Mouse (Mus musculus): ENCODE measurements at regions not wholly inside any gene's neighbourhood (a gene's known extent, or its start where the extent isn't known, plus 50 kb on each side); places are given as distances from the start of the nearest gene placed in this dataset.

DNA sequence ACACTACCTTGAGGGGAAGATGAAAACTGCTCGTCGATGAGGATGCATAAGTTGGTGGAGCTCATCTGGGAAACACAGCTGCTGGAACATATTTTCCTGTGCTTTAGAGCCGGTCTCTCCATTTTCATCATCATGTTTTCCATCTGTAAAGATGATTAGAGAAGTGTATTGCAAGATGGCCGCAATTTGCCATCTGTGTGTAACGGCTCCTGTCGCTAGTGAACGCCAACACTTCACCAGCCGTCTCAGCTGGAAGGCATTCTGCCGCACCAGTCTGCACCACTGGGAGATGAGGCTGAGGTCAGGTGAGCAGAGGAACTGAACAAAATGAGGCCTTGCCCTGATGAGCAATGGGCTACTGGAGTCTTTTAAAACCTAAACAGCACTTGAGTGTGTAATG is 57.4 kb downstream of the Gm21962 start:
- DNase-seq (ENCODE audit: low spot score) (peak; percentile 36), ATAC-seq (peak; percentile 44; the same call in 1 of the 2 replicates)

DNA sequence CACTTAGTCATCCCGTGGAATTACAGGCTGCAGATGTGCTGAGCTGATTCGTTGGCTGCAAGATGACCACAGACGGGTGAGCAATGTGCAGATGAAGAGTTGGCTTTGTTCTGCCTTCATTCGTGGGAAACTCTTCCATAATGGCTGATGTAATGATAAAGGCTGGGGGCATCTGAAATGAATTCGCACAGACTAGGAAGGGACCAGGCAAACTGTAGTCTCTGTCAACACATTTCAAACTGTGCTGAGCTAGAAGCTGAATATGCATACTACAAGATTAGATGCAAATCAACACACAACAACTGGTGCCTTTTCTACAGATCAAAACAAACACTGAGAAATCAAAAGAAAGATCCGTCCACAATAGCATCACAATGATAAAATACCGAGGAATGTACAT is 58.1 kb downstream of the Gm21962 start:
- no peak overlapping the region for H3K4me3 ChIP-seq (ENCODE audit: low read depth, low read length)
- H3K36me3 ChIP-seq (ENCODE audit: control insufficient read depth, insufficient read depth, low read length), result no peaks in the 10 kb centered on the region
- no peak overlapping the region for H3K4me2 ChIP-seq (ENCODE audit: low read length)
- H3K27ac ChIP-seq (ENCODE audit: low read depth, low read length), result no peak overlapping the region
- 54% methylated on average over 7 of the region's 7 CpGs for WGBS
- no peaks in the 10 kb centered on the region for H3K4me1 ChIP-seq (ENCODE audit: control insufficient read depth, insufficient read depth, low read length)
- H3K27me3 ChIP-seq (replicated peaks; ENCODE audit: control insufficient read depth, insufficient read depth, low read length), result no peaks in the 10 kb centered on the region
- DNase-seq (ENCODE audit: low spot score), result no peak
- no peaks in the 10 kb centered on the region for H3K9me3 ChIP-seq (replicated peaks; ENCODE audit: control insufficient read depth, low read length)
- peak; percentile 55; the same call in 1 of the 2 replicates for ATAC-seq
- H3K9ac ChIP-seq (ENCODE audit: low read length), result no peak overlapping the region

More for the DNA sequence above, 57.4 kb downstream of the Gm21962 start:
- H3K4me3 ChIP-seq (ENCODE audit: low read depth, low read length), result no peak overlapping the region
- no peaks in the 10 kb centered on the region for H3K36me3 ChIP-seq (ENCODE audit: control insufficient read depth, insufficient read depth, low read length)
- no peak overlapping the region for H3K27ac ChIP-seq (ENCODE audit: low read depth, low read length)
- H3K4me2 ChIP-seq (ENCODE audit: low read length), result no peak overlapping the region
- no peaks in the 10 kb centered on the region for H3K4me1 ChIP-seq (ENCODE audit: control insufficient read depth, insufficient read depth, low read length)
- H3K9ac ChIP-seq (ENCODE audit: low read length), result no peak overlapping the region
- WGBS, result 78% methylated on average over 9 of the region's 9 CpGs
- no peaks in the 10 kb centered on the region for H3K9me3 ChIP-seq (replicated peaks; ENCODE audit: control insufficient read depth, low read length)
- H3K27me3 ChIP-seq (replicated peaks; ENCODE audit: control insufficient read depth, insufficient read depth, low read length), result no peaks in the 10 kb centered on the region

DNA sequence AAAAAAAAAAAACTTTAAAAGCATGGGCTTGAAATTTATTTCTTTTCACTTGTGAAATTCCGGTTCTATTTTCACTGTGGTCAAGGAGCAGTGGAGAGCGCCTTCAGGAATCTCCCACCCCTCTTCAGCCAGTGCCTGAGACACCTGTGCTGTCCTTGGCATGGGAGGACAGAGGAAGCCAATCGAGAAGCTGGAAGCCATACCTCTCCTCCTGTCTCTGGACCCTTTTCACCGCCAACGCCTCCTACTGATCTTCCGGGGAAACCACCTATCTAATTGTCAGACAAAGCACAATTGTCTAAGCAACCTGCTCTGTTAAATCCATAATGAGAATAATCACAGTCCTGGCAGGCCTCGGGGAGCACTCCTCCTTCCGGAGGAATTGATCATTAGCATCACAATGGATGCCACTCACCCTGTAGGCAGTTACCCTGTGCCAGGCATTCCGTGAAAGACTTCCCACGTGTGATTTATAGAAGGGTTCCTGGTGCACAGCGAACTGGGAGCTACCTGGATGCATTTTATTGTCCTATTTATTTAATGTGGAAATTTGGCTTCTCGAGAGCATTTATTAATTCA is 66.0 kb downstream of the Gm21962 start:
- WGBS, result 14% methylated on average over 12 of the region's 12 CpGs
- ATAC-seq (peak; percentile 90), DNase-seq (ENCODE audit: low spot score) (peak; percentile 84)
- Histone ChIP-seq H3K4me2 (ENCODE audit: low read length) (no peak overlapping the region), H3K36me3 (ENCODE audit: control insufficient read depth, insufficient read depth, low read length) (no peaks in the 10 kb centered on the region), H3K27me3 (replicated peaks; ENCODE audit: control insufficient read depth, insufficient read depth, low read length) (no peaks in the 10 kb centered on the region), H3K27ac (ENCODE audit: low read depth, low read length) (no peak overlapping the region; the same call in 1 of the 2 replicates), H3K9me3 (replicated peaks; ENCODE audit: control insufficient read depth, low read length) (no peaks in the 10 kb centered on the region), H3K4me1 (ENCODE audit: control insufficient read depth, insufficient read depth, low read length) (peaks cover 12% of the 10 kb centered on the region; the same call in 1 of the 2 replicates), H3K9ac (ENCODE audit: low read length) (no peak overlapping the region), H3K4me3 (ENCODE audit: low read depth, low read length) (no peak overlapping the region)

DNA sequence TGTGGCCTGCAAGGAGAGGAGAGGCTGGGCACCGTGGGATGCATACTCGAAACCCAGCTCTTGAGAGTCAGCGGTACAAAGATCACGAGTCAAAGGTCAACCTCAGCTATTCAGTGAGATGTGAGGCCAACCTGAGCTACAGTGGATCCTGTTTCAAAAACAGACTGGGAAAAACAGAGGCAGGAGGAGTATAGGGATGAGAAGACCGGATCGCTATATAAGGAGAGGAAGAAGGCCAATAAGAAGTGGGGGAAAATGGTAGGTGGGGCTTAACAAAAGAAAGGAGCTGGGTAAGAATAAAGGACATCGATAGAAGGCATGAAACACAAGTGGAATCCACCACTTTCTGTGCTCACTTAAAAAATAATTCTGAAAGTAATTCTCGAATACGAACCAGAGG is 70.2 kb downstream of the Gm21962 start:
- Histone ChIP-seq H3K4me1 (ENCODE audit: control insufficient read depth, insufficient read depth, low read length) (peaks cover 12% of the 10 kb centered on the region; the same call in 1 of the 2 replicates), H3K4me3 (ENCODE audit: low read depth, low read length) (no peak overlapping the region), H3K9ac (ENCODE audit: low read length) (no peak overlapping the region), H3K9me3 (replicated peaks; ENCODE audit: control insufficient read depth, low read length) (no peaks in the 10 kb centered on the region), H3K4me2 (ENCODE audit: low read length) (no peak overlapping the region), H3K27ac (ENCODE audit: low read depth, low read length) (no peak overlapping the region), H3K36me3 (ENCODE audit: control insufficient read depth, insufficient read depth, low read length) (no peaks in the 10 kb centered on the region), H3K27me3 (replicated peaks; ENCODE audit: control insufficient read depth, insufficient read depth, low read length) (no peaks in the 10 kb centered on the region)
- ATAC-seq, result no peak
- 83% methylated on average over 9 of the region's 9 CpGs for WGBS
- DNase-seq (ENCODE audit: low spot score), result no peak

DNA sequence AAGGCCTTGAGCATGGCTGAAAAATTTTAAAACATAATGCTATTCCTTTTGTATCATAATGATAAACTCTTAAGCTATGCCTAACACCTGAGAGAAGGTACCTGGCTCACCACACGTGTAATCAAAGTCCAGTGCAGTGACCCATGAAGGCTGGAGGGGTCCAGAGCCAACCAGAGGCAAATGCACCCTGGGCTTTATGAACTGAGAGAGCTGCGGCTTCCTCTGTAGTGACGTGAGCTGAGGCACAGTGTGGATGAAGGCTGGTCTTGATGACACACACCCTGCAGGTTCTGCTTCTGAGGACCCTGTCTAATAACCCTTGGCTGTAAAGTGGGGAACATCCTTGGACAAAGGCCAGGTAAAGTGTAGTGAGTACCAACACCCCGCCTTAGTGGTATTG is 70.8 kb downstream of the Gm21962 start:
- Histone ChIP-seq H3K4me3 (ENCODE audit: low read depth, low read length) (no peak overlapping the region), H3K9ac (ENCODE audit: low read length) (no peak overlapping the region), H3K4me2 (ENCODE audit: low read length) (no peak overlapping the region), H3K27ac (ENCODE audit: low read depth, low read length) (no peak overlapping the region), H3K27me3 (replicated peaks; ENCODE audit: control insufficient read depth, insufficient read depth, low read length) (no peaks in the 10 kb centered on the region), H3K9me3 (replicated peaks; ENCODE audit: control insufficient read depth, low read length) (no peaks in the 10 kb centered on the region), H3K36me3 (ENCODE audit: control insufficient read depth, insufficient read depth, low read length) (no peaks in the 10 kb centered on the region), H3K4me1 (ENCODE audit: control insufficient read depth, insufficient read depth, low read length) (peaks cover 8% of the 10 kb centered on the region; the same call in 1 of the 2 replicates)
- no peak for DNase-seq (ENCODE audit: low spot score)
- 88% methylated on average over 4 of the region's 4 CpGs for WGBS
- ATAC-seq, result no peak

- no peak overlapping the region for H3K4me2 ChIP-seq (ENCODE audit: low read length)
- no peaks in the 10 kb centered on the region for H3K9me3 ChIP-seq (replicated peaks; ENCODE audit: control insufficient read depth, low read length)
- H3K4me1 ChIP-seq (ENCODE audit: control insufficient read depth, insufficient read depth, low read length), result no peaks in the 10 kb centered on the region; the same call in 1 of the 2 replicates
- H3K4me3 ChIP-seq (ENCODE audit: low read depth, low read length), result no peak overlapping the region
- H3K27me3 ChIP-seq (replicated peaks; ENCODE audit: control insufficient read depth, insufficient read depth, low read length), result no peaks in the 10 kb centered on the region
- DNase-seq (ENCODE audit: low spot score) (no peak), ATAC-seq (no peak)
- no peaks in the 10 kb centered on the region for H3K36me3 ChIP-seq (ENCODE audit: control insufficient read depth, insufficient read depth, low read length)
- H3K9ac ChIP-seq (ENCODE audit: low read length), result no peak overlapping the region
- no peak overlapping the region for H3K27ac ChIP-seq (ENCODE audit: low read depth, low read length)
- 92% methylated on average over 9 of the region's 9 CpGs for WGBS
Measured at GRCm38 (mm10) chr3:137751732-137752260, 80.5 kb downstream of the Gm21962 start.

DNA sequence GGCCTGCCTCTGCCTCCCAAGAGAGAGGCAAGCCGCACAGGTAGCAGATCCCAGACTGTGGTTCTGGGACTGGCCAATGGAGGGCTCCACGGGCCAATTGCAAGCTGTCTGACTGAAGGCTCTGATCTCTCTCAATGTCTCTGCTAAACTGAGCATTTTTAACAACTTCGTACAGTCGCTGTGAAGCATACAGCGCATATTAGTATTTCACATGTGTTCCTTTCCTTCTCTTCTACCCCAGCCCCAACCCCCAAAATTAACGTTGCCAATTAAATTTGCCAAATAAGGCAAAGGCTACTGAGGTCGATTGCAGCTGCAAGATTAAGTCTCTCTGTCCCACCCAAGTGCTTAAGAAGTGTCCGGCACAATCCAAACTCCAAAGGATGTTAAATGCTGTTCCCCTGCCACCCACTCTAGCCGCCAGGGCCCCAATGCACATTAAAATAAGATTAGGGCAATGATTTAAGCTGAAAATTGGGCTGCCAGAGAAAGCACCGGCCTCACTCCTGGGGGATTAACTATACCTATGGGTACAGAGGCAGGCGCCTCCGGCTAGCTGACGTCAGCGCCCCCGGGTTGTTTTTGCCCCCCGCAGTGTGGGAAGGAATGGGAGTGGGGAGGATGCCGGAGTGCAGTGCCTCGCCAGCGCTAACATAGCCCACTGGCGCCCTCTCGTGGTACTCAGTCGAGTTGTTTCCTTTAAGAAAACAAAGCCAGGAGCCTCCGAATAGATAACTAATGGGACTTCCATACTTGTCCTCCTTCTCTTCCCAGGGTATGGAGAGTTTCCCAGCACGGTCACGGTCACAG is 81.3 kb downstream of the Gm21962 start:
- Histone ChIP-seq H3K4me2 (ENCODE audit: low read length) (peak overlapping the region; percentile 56), H3K4me1 (ENCODE audit: control insufficient read depth, insufficient read depth, low read length) (no peaks in the 10 kb centered on the region; the same call in 1 of the 2 replicates), H3K36me3 (ENCODE audit: control insufficient read depth, insufficient read depth, low read length) (no peaks in the 10 kb centered on the region), H3K9me3 (replicated peaks; ENCODE audit: control insufficient read depth, low read length) (no peaks in the 10 kb centered on the region), H3K27me3 (replicated peaks; ENCODE audit: control insufficient read depth, insufficient read depth, low read length) (no peaks in the 10 kb centered on the region), H3K9ac (ENCODE audit: low read length) (peak overlapping the region; percentile 46; the same call in 1 of the 2 replicates), H3K27ac (ENCODE audit: low read depth, low read length) (peak overlapping the region; percentile 15; the same call in 1 of the 2 replicates), H3K4me3 (ENCODE audit: low read depth, low read length) (peak overlapping the region; percentile 23)
- peak; percentile 96 for ATAC-seq
- DNase-seq (ENCODE audit: low spot score), result peak; percentile 94
- WGBS, result 8% methylated on average over 25 of the region's 25 CpGs

DNA sequence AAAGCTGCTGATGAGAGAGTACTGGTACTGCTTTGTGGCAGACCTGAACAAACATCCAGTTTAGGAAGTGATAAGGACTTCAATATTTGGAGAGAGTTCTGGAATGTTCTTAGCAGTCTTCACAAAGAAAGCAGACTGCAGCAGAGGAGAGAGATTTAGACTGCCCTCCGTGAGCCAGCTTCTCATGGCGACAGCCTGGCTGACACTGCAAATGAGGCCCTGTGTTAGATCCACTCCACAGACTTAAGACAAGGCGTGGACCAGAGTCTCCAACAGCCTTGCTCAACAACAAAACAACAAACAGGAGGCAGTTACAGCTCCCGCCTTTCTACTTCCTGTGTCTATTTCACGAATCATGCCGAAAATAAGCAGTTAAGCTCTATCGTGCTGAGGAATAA is 81.9 kb downstream of the Gm21962 start:
- peak overlapping the region; percentile 56 for H3K4me2 ChIP-seq (ENCODE audit: low read length)
- no peaks in the 10 kb centered on the region for H3K27me3 ChIP-seq (replicated peaks; ENCODE audit: control insufficient read depth, insufficient read depth, low read length)
- no peak overlapping the region for H3K4me3 ChIP-seq (ENCODE audit: low read depth, low read length)
- H3K9me3 ChIP-seq (replicated peaks; ENCODE audit: control insufficient read depth, low read length), result no peaks in the 10 kb centered on the region
- H3K9ac ChIP-seq (ENCODE audit: low read length), result peak overlapping the region; percentile 46; the same call in 1 of the 2 replicates
- no peak for DNase-seq (ENCODE audit: low spot score)
- H3K4me1 ChIP-seq (ENCODE audit: control insufficient read depth, insufficient read depth, low read length), result no peaks in the 10 kb centered on the region; the same call in 1 of the 2 replicates
- no peak overlapping the region for H3K27ac ChIP-seq (ENCODE audit: low read depth, low read length)
- 0 out of 2 replicates have a peak, but pooled peaks have one; percentile 21 for ATAC-seq
- WGBS, result 57% methylated on average over 7 of the region's 7 CpGs
- no peaks in the 10 kb centered on the region for H3K36me3 ChIP-seq (ENCODE audit: control insufficient read depth, insufficient read depth, low read length)
